Mouse (Mus musculus): ENCODE results near the gene BC107364. TPM values are rescaled to one million over a fixed set of nuclear protein-coding genes. Genes with fewer than 3 reads are reported as not detected.

BC107364 gene
- polyA plus RNA-seq, 2 experiments: not detected

DNA sequence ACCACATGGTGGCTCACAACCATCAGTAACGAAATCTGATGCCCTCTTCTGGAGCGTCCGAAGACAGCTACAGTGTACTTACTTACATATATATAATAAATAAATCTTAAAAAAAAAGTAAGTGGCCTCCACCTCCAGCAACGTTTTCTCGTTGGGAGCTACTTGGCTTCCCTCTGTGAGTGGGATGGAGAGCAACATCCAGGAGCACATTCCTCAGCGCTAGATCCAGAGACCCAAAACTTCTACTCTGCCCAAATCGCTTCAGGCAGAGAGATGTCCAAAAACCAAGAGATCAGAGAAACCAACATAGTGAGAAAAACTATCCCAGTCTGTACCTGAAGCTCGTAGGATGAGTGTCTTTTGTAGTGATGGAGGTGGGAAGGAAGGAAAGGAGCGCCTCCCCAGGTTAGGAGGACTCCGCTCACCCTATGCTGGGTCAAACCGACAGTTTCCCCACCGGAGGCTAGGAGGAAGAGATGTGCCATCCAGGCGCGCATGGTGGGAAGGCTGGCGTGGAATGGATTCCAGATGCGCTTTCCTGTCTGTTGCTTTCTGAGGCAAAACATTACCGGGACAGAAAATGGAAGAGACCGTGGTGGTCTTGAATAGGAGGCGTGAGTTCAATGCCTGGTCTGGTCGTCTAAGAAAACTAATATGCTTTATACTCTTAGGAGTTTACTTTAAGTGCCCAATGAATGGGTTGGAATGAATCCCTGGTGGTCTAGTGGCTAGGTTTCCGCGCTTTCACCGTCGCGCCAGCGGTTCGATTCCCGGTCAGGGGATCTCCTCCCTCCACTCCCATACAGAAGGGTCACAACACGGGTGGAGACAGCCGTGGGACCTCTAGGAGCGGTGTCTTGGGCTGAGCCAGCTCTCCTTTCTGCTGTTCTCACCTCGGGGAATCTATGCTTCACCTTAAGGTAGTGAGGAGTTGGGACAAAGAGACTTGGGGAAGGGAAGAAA lies 46.3 kb downstream of the BC107364 start:
- Histone ChIP-seq H3K27ac (replicated peaks; ENCODE audit: low read depth, low read length) (no peak overlapping the region), H3K36me3 (ENCODE audit: control insufficient read depth, insufficient read depth, low read length) (no peaks in the 10 kb centered on the region), H3K4me3 (replicated peaks; ENCODE audit: low read length) (no peak overlapping the region), H3K4me1 (ENCODE audit: control insufficient read depth, insufficient read depth, low read length) (peaks cover 3% of the 10 kb centered on the region), H3K9ac (ENCODE audit: low read depth, low read length, severe bottlenecking) (no peak overlapping the region), H3K27me3 (ENCODE audit: control insufficient read depth, insufficient read depth, low read length) (peaks cover 76% of the 10 kb centered on the region), H3K4me2 (replicated peaks; ENCODE audit: low read depth, low read length, severe bottlenecking) (no peak overlapping the region), H3K9me3 (ENCODE audit: control insufficient read depth, low read length) (no peaks in the 10 kb centered on the region)
- TF ChIP-seq POLR2A (IDR thresholded peaks at IDR 0.05; ENCODE audit: borderline replicate concordance, extremely low read depth, insufficient read depth, insufficient read length): no peak
- ATAC-seq (ENCODE audit: low FRiP score, low read depth): no peak
- no peak for DNase-seq (ENCODE audit: low spot score)
- 60% methylated on average over 32 of the region's 32 CpGs for WGBS

DNA sequence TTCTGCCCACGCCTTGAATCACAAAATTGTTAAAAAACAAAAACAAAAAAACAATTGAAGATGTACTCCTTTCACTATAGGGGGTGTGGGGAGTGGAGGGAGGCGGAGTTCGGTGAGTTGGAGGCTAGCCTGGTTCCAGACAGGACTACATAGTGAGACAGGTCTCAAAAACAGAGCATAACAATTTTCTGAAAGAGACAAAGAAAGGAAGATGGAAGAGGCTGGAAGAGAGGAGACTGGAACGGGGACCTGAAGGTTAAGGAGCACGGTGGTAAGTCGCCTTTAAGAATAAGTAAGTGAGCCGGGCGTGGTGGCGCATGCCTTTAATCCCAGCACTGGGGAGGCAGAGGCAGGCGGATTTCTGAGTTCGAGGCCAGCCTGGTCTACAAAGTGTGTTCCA lies 47.1 kb downstream of the BC107364 start:
- Histone ChIP-seq H3K9me3 (ENCODE audit: control insufficient read depth, low read length) (no peaks in the 10 kb centered on the region), H3K4me1 (ENCODE audit: control insufficient read depth, insufficient read depth, low read length) (peaks cover 3% of the 10 kb centered on the region), H3K4me3 (replicated peaks; ENCODE audit: low read length) (no peak overlapping the region), H3K9ac (ENCODE audit: low read depth, low read length, severe bottlenecking) (no peak overlapping the region), H3K27ac (replicated peaks; ENCODE audit: low read depth, low read length) (no peak overlapping the region), H3K4me2 (replicated peaks; ENCODE audit: low read depth, low read length, severe bottlenecking) (0 out of 2 replicates have a peak overlapping the region, but pooled peaks have one; percentile 23), H3K36me3 (ENCODE audit: control insufficient read depth, insufficient read depth, low read length) (no peaks in the 10 kb centered on the region), H3K27me3 (ENCODE audit: control insufficient read depth, insufficient read depth, low read length) (peaks cover 77% of the 10 kb centered on the region)
- WGBS: 26% methylated on average over 11 of the region's 11 CpGs
- no peak for TF ChIP-seq POLR2A (IDR thresholded peaks at IDR 0.05; ENCODE audit: borderline replicate concordance, extremely low read depth, insufficient read depth, insufficient read length)
- ATAC-seq (ENCODE audit: low FRiP score, low read depth): no peak
- no peak for DNase-seq (ENCODE audit: low spot score)

DNA sequence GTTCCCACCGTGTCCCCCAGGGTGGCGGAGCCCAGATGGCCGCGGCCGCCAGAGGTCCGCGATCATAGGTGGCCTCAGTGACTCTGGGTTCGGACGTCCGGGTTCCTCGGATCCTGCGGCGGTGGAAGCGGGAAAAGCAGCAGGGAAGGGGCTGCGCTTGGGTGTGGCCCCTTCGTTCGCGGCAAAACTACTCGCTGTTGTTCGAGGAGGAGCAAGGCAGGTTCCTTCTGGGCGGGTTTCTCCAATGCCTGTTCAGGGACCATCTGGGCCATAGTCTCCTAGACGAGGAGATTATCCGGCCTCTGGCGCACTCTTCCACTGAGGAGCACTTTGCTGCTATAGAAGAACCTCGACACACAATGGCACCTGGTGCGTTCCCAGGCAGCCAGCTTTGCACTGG lies 47.7 kb downstream of the BC107364 start:
- WGBS: under 1% methylated on average over 25 of the region's 26 CpGs
- H3K9ac ChIP-seq (ENCODE audit: low read depth, low read length, severe bottlenecking): no peak overlapping the region
- peaks cover 3% of the 10 kb centered on the region for H3K4me1 ChIP-seq (ENCODE audit: control insufficient read depth, insufficient read depth, low read length)
- no peaks in the 10 kb centered on the region for H3K9me3 ChIP-seq (ENCODE audit: control insufficient read depth, low read length)
- DNase-seq (ENCODE audit: low spot score): no peak
- no peak overlapping the region for H3K27ac ChIP-seq (replicated peaks; ENCODE audit: low read depth, low read length)
- peak overlapping the region; percentile 21 for H3K4me3 ChIP-seq (replicated peaks; ENCODE audit: low read length)
- peak overlapping the region; percentile 23; the same call in 1 of the 2 replicates for H3K4me2 ChIP-seq (replicated peaks; ENCODE audit: low read depth, low read length, severe bottlenecking)
- H3K36me3 ChIP-seq (ENCODE audit: control insufficient read depth, insufficient read depth, low read length): no peaks in the 10 kb centered on the region
- ATAC-seq (ENCODE audit: low FRiP score, low read depth): no peak
- peaks cover 78% of the 10 kb centered on the region for H3K27me3 ChIP-seq (ENCODE audit: control insufficient read depth, insufficient read depth, low read length)
- no peak for TF ChIP-seq POLR2A (IDR thresholded peaks at IDR 0.05; ENCODE audit: borderline replicate concordance, extremely low read depth, insufficient read depth, insufficient read length)

DNA sequence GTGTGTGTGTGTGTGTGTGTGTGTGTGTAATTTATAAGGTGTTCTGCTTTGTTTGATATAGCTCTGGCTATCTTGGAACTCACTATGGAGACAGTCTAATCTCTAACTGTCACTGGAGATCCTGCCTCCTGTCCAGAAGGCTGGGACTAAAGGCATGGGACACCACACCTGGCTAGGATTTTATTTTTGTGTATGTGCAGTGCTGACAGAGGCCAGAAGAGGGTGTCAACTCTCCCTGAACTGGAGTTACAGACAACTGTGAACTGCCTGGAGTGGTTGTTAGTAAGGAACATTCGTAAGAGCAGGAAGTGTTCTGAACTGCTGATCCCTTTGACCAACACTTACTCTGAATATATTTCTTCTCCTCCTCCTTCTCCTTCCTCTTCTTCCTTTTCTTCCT lies 49.1 kb downstream of the BC107364 start:
- no peak for TF ChIP-seq POLR2A (IDR thresholded peaks at IDR 0.05; ENCODE audit: borderline replicate concordance, extremely low read depth, insufficient read depth, insufficient read length)
- Histone ChIP-seq H3K27me3 (ENCODE audit: control insufficient read depth, insufficient read depth, low read length) (peaks cover 86% of the 10 kb centered on the region), H3K9me3 (ENCODE audit: control insufficient read depth, low read length) (no peaks in the 10 kb centered on the region), H3K27ac (replicated peaks; ENCODE audit: low read depth, low read length) (no peak overlapping the region), H3K4me3 (replicated peaks; ENCODE audit: low read length) (no peak overlapping the region), H3K9ac (ENCODE audit: low read depth, low read length, severe bottlenecking) (no peak overlapping the region), H3K4me2 (replicated peaks; ENCODE audit: low read depth, low read length, severe bottlenecking) (no peak overlapping the region), H3K4me1 (ENCODE audit: control insufficient read depth, insufficient read depth, low read length) (peaks cover 3% of the 10 kb centered on the region), H3K36me3 (ENCODE audit: control insufficient read depth, insufficient read depth, low read length) (no peaks in the 10 kb centered on the region)
- peak; percentile 22 for DNase-seq (ENCODE audit: low spot score)
- ATAC-seq (ENCODE audit: low FRiP score, low read depth): no peak
- WGBS: 19% methylated on average over 1 of the region's 1 CpGs

DNA sequence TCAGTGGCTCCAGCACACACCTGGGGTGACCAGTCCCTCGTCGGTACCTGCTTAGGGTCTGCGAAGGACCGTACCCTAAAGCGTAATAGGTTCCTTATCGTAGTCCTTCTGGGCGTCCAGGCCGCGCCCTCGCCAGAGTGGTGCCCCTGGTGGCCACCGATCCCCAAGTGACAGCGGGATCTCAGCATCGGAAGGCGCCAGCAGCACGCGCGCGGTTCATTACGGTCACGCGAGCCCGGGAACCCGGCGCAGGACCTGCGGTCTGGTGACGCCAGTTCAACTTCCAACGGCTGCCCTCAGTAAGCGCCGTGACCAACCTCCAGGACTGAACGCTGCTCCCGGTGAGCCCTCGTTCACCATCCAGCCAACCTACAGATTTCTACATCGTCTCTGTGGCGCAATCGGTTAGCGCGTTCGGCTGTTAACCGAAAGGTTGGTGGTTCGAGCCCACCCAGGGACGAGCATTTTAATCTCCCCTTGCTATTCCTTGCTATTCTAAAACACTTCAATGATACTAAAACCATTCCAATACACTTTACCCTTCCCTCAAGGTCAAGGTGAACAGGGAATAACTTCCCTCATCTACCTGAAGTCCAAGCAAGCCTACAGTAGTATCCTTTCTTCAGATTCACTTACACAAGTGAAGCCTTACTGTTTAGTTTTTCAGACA lies 50.1 kb downstream of the BC107364 start:
- Histone ChIP-seq H3K36me3 (ENCODE audit: control insufficient read depth, insufficient read depth, low read length) (no peaks in the 10 kb centered on the region), H3K27ac (replicated peaks; ENCODE audit: low read depth, low read length) (no peak overlapping the region), H3K9me3 (ENCODE audit: control insufficient read depth, low read length) (no peaks in the 10 kb centered on the region), H3K4me2 (replicated peaks; ENCODE audit: low read depth, low read length, severe bottlenecking) (peak overlapping the region; percentile 41), H3K4me1 (ENCODE audit: control insufficient read depth, insufficient read depth, low read length) (peaks cover 3% of the 10 kb centered on the region), H3K27me3 (ENCODE audit: control insufficient read depth, insufficient read depth, low read length) (peaks cover 85% of the 10 kb centered on the region), H3K4me3 (replicated peaks; ENCODE audit: low read length) (peak overlapping the region; percentile 32), H3K9ac (ENCODE audit: low read depth, low read length, severe bottlenecking) (no peak overlapping the region)
- ATAC-seq (ENCODE audit: low FRiP score, low read depth): peak; percentile 62
- WGBS: 1% methylated on average over 41 of the region's 41 CpGs
- peak; percentile 25 for DNase-seq (ENCODE audit: low spot score)
- no peak for TF ChIP-seq POLR2A (IDR thresholded peaks at IDR 0.05; ENCODE audit: borderline replicate concordance, extremely low read depth, insufficient read depth, insufficient read length)
